Mouse (Mus musculus) spleen, adult 12 weeks (tissue): ENCODE results near the gene Daam2.
"Not testable (repeated sequence)": the region's sequence is repeated elsewhere in the genome, so short reads cannot be mapped to it uniquely, and the experiment has no call there.

Experiments
- DNase-seq: peaks from one replicate; pipeline ENCODE4 v3.0.0; 2022; ENCODE audit warnings: low spot score

Daam2 gene

DNA sequence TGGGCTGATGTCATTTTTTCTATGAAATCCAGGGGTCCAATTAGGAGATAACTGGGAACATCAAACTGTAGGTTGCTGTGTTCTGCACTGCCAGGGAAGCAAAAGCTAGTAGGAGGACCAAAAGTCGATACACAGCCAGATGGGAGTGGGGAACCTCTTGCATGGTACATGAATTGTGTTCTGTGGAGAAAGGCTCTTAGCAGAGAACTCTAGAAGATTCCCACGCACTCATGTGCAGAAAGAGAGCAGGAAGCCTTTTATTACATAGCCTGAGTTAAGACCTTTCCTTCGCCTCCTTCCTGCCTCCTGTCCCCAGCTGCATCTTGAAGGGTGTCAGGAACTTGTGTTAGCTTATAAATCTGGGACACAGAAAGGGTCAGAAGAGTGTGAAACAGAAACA, 82.3 kb downstream of the Daam2 start:
- no peak for DNase-seq

DNA sequence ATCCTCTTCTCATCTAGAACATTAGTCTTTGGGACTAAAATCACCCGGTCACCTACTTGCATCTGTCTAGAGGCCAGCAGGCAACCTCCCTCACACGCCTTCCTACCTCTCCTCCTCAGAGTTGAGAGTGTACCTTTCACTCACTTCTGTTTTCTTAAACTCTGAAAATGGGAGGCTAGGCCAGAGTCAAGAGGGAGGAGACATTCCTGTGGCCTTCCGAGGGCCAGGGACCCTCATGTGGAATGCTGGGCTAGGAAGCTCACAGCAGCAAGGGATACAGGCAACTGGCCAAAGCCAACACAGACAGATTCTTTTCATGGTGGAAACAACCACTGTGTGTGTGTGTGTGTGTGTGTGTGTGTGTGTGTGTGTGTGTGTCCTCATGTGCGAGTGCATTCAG, 86.8 kb downstream of the Daam2 start:
- DNase-seq: no peak

DNA sequence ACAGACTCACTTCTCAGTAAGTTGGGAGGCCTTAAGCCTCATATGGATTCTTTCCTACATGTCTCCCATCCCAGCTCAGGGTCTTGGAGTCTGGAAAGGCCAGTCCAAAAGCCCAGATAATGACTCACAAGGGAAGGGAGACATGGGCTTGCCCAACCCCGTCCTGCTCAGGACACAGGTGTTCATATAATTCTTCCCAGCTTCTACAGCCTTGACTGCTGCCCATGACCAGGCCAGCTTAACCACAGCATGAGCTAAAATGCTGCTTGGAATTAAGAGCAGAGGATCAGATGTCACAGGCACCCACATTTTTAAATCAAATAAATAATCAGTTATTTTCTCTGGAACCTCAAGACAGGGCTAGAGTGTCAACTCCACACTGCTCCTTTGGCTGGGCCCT, 89.0 kb downstream of the Daam2 start:
- no peak for DNase-seq

DNA sequence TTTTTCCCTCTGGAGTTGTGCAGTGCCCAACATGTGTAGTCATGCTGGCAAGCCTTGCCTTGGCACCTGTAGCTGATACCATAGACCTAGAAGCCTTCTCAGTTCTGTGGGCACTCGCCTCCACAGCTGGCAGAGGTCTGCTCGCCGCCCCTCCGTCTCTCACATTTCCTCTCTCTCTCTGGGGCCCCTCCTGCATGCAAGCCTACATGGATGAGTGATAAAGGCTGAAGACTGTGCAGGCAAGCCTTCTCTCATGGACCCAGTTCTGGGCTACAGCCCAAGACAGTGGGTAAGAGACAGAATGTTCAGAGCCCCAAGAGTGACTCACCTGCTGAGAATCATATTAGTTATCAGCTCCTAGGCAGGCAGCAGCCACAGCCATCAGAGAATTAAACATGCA, 90.1 kb downstream of the Daam2 start:
- no peak for DNase-seq

DNA sequence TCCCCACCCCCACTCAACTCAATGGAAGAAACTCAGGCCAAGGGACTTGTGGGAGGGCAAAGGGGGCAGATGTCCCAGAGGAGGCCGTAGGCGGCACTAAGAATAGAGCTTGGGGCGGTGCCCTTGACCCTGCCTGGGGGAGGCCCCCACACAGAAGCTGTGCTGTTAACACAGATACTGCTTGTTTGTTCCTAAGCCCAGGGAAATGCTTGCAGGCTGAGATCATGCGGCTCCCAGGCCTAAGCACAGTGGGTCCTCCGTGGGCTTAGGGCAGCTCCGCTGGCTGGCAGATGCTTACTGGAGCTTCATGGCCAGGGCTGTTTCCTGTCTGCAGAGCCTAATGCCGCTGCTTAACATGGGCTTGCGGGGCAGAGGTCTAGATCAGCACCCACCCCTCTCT, 91.5 kb downstream of the Daam2 start:
- DNase-seq: no peak

DNA sequence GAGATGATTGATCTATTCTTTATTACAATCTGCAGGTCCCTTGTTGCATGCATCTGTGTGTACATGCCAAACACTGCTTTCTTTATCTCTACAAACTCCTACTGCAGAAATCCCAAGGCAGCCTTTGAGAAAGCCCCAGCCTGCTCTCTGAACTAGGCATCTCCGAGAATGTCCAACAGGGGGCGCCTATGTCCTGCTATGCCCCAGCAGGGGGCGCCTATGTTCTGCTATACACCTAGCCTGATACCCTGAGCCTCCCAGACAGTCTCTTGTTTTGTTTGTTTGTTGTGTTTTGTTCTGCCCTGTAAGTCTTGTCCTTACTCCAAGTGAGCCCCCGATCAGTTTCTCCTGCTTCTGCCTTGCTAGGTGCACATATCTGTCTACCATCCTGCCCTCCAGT, 95.9 kb downstream of the Daam2 start:
- DNase-seq: peak; percentile 44

DNA sequence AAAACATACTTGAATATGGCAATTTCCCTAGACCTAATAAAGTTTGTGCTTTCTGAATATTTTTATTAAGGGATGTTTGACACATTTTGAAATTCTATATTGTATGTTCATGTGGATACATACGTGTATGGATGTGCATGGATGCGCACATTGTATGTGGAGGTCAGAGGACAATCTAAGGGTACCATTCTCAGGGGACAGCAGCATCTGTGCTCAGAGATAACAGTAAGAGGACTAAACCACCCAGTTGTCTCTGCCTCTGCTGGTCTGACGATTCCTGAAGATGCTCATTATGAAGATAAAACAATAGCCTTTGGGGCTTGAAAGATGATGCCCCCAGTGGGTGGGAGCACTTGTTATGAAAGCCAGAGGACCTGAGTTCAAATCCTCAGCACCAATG, 99.3 kb downstream of the Daam2 start:
- DNase-seq: no peak

DNA sequence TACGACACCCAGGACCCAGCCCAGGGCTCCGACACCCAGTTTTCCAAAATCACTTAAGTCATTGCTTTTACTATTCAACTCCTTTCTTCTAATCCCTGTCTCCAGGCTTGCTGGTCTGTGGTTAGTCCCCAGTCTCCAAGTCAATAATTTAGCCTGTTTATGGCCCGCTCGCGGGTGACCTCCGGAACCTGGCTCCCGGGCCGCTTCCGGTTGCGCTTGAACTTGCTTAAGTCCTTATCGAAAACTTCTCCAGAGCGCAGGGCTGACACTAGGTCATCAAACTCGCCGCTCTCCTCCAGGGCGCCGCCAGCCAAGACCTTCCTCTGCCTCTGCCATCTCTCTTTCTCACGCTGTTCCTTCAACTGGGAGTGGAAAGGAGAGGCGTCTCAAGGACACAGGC, 105.8 kb downstream of the Daam2 start:
- DNase-seq: no peak

DNA sequence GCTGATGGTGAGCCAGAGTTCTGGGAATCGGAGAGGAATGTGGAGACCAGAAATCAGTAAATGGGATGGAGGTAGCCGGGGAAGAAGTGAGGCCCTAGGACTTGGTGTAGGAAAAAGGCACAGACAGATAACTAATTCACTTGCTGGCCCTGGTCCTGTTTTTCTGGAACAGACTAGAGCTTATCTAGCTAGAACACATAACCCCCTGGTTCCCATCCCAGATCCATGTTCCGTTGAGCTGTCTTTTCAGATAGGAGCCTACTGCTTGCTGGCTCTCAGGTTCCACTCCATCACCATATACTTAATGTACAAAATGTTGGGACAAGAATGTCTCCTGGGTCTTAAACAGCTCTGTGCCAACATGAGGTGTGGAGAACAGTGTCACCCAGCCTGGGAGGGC, 106.3 kb downstream of the Daam2 start:
- no peak for DNase-seq

DNA sequence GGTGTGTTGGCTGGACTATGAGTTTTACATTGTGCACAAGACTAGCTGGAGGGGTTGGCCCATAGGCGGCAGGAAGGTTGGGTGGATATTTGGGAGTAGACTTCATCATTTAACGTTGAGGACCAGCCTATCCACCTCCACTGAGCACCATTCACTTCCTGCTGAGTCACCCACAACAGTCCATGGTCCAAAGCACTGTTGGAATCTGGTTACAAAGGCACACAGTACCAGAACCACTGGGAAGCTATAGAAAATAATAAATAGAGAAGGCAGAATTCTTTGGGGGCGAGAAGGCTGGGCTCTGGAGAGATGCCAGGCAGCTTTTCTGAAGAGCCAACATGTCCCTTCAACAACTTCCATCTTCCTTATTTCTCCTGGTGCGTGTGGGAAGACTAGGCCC, 107.8 kb downstream of the Daam2 start:
- DNase-seq: no peak

DNA sequence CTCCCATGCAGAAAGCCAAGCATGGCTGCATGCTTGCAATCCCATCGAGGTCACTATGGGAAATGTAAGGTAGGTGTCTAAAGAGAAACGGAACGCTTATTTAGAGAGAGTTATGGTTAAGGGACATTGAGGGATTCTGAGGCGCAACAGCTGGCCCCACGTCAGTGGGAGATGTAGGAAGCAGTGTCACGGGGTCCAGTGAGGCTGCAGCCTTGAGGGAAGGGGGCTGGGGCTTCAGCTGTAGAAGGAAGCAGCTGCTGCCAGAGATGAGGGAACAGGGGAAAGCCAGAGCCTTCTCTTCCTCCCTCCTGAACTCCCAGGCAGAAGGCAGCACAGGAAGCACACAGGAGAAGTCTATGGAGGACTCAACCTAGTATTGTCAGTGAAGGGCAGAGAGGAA, 113.2 kb downstream of the Daam2 start:
- no peak for DNase-seq

DNA sequence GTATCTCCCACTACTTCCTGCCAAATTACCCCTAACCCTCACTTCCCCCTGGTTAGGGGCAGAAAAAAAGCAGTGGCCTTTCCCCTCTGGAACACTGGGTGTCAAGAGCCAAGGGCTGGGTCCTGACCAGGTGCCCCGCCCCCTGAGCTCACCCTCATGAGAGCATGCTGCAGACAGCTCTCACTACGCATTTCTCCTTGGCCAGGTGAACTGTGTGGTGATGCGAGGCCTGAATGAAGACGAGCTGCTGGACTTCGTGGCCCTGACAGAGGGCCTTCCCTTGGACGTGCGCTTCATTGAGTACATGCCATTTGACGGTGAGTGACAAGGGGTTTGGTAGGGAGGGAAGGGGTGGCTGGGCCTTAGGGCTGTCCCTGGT, 114.9 kb downstream of the Daam2 start:
- DNase-seq: no peak

DNA sequence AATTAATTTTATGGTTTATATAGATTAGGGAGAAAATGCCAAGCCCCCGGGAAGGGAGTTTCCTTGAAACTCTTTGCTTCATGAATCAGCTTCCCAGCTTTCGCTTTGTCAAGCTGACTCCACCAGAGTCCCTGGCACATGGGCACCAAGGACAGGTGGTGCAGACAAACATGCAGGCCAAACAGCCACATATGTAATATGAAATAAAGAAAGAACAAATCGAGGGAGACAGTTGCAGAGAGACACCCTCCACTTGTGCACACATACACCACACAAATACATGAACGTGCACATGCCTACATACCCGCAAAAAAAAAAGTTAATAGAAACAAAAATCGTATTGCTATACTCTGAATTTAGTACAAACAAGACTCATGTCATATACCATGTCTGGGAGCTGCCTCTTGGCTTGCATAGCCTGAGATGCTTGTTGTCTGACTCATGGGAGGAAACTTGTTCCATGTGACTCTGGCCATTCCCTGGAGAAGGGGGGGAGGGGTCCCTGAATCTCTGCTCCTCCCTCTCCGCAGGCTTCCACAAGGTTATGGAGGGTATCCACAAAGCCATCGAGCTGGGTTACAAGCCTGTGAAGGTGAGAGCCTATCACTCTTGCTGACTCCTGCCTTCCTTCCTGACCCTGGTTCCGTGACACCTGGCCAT, 115.4 kb downstream of the Daam2 start:
- DNase-seq: no peak

DNA sequence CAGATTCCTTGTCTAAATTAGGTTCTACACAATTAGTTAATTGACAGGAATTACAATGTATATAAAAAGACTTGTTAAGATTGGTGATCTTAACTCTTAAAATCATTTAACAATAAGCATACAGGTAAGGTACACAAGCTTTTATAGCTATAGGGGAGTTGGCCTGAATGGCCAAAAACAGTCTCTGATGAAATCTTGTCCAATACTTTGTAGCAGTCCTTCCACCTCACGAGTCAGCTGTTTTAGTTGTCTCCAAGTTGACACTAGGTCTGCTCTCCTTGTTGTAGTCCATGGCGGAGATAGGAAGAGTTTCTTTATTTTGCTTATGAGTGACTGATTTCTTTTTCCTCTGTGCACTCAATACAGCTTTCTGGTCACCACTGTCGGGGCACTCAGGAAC, 121.3 kb downstream of the Daam2 start:
- not testable (repeated sequence) for DNase-seq

DNA sequence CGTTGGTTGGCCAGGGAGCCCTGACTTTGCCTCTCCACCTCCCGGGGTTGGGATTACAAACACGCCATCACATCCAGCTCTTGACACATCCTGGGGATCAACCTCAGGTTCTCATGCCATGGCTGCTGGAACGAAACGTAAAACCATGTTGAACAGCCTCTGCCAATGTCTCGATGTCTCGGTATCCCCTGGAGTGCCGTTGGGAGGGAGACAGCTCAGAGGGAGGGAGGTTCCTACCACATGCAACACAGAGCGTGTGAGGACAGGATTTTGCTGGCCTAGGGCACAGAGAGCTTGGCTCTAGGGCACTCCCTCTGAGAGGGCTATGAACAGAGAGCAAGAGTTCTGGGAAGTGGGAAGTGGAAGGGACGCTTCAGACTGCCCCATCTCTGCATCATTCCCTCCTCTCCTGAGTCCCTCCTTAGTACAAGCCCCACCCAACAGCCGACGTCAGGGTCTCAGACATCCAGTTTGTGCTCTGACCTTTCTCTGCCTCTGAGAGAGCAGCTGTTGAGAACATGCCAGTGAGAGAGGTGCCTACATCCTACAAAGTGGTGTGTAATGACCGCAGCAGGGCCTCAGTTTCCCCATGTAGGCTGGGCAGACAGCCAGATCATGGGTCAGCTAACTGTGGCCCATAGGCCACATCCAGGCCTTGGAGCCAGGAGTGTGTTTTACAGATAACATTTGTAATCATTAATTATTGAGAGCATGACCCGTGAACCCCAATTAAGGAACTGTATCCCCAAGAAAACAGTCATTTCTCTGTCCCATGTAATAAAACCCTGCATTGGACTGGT, 123.6 kb downstream of the Daam2 start:
- DNase-seq: no peak

DNA sequence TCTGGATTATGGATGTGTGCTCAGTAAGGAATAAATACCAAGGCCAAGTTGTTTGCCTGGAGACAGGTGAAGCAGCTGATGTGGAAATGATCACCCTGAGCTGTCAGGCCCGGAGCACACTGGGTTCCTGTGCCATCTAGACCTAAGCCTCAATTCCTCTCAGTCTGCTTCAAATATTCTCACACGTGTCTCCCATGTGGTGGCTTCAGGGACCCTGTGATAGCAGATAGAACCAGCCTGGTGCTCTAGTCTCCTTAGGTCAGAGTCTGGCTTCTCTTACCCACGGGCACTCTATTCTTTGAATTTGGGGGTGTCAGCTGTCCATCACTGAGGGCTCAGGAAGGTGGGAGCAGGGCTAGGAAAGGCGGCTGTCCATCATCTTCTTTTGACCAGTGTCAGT, 124.4 kb downstream of the Daam2 start:
- DNase-seq: no peak

DNA sequence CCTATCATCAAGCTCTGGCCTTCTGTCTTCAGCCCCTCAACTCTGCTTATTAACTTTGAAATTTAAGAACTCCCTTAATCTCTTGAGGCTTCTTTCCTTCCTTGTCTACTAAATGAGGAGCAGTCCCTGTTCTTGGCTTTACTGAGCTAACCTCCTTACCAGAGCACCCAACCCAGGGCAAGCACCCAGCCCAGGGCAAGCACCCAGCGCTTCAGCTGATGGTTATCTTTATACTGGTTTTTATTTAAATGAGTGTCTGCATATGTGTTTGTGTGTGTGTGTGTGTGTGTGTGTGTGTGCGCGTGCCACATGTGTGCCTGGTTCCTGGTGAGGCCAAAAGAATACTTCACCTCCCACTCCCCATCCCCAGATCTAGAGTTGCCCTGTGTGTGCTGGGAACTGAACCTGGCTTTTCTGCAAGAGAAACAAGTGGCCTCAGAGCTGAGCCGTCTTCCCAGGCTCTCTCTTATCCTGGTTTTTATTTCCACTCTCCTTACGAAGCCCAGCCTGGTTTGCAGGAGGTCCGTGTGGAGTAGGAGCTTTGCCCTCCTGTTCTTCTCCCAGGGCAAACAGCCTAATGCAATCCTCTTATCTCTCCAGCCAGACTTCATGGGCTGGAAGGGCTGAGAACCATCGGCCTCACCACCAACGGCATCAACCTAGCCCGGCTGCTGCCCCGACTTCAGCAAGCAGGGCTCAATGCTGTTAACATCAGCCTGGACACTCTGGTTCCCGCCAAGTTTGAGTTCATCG, 125.1 kb downstream of the Daam2 start:
- peak; percentile 57 for DNase-seq

DNA sequence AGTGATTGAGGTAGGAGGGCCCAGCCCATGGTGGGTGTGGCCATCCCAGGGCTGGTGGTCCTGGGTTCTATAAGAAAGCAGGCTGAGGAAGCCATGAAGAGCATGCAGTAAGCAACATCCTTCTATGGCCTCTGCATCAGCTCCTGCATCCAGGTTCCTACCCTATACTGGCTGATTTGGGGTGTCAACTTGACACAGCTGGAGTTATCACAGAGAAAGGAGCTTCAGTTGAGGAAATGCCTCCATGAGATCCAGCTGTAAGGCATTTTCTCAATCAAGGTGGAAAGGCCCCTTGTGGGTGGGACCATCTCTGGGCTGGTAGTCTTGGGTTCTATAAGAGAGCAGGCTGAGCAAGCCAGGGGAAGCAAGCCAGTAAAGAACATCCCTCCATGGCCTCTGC, 126.8 kb downstream of the Daam2 start:
- not testable (repeated sequence) for DNase-seq

DNA sequence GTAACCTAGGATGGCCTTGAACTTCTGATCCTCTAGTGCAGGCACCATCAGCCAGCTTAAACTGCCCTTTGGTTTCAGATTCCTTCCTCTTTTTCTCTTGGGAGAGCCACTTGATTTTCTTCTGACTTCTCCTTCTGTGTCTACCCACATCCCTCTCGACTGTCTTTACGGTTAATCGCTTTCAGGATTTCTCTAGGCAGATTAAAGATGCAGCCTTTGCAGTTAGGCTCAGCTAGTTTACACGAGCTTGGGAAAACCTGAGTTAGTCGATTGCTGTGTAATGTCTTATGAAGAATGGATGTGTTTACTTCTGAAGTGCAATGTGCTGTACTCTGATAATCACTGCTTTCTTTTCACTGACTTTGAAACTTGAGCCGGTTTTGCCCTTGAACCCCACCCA, 127.5 kb downstream of the Daam2 start:
- DNase-seq: no peak

DNA sequence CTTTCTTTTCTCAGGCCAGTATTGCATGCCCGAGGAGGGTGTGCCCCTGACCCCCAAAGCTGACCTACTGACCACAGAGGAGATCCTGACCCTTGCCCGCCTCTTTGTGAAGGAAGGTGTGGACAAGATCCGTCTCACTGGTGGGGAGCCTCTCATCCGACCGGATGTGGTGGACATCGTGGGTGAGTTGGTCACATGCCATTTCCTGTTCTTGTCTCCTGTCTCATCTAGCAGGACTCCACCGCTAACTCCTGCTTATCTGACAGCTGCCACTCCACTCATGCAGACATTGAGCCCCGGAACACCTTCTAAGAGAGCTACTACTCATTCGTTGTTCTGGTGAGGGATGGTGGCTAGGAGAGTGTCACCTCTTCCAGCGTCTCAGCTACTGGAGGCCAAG, 129.1 kb downstream of the Daam2 start:
- DNase-seq: no peak

DNA sequence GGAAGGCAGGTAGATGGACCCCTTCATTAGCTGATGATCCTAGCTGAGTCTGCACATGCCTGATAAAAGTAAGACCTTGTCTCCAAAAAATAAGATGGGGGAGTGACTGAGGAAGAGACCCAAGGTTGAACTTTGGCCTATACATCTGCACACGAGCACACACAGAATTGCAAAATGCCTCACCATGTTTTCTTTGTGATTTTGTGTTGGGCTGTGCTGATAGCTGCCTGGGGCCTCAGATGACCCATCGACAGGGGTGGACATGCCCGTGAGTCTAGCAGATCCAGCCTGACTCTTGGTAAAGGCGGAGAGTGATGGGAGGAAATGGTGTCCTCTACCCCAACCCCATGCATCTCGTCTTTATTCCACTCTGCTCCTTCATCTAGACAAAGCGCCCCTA, 129.9 kb downstream of the Daam2 start:
- no peak for DNase-seq

DNA sequence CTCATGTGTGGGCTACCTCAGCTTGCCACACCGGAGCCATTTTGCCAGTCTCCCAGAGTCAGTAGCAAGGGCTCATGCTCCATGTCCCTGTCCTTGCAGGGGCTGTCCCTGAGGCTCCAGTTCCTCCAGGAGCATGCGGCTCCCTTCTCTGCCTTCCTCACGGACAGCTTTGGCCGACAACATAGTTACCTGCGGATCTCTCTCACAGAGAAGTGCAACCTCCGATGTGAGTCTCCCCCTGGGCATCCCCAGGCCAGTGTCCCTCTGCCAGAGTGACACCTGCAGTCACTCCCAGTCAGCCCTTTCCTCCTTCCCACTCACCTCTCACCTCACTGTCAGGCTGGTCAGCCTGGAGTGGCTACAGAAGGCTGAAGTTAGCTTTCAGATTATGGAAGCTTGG, 131.1 kb downstream of the Daam2 start:
- DNase-seq: no peak

DNA sequence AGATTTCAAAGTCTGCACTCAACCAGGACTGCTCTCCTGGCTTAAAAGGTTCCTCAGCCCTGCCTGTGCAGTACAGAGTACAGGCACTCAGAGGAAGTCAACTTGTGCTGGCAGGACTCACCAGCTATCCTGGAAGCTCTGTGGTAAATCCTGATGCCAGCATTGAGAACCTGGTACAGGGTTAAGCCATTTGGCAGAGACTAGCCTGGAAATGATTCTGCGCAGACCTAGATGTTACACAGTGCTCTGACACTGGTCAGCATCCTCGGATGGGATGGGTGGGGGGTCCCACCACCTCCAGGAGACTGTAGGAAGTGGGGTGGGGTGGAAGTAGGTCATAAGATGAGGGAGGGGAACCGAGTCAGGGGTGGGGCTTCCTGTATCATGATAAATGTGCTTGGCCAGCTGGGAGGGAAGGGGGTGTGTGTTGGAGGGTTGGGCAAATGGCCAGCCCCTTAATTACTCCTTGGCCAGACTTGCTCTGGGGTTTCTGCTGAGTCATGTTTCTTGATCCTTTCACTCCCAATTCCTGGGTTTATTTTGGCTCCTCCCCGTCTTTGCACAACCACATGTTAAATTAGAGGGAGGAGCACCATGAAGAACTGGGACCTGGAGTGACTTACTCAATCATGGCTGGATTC, 132.0 kb downstream of the Daam2 start:
- DNase-seq: peak; percentile 45
